Mouse (Mus musculus): ENCODE data around the gene Gm10053. TPM values are rescaled to one million over a fixed set of nuclear protein-coding genes. Genes with fewer than 3 reads are reported as not detected.
A peak's percentile ranks its signal among the peaks of the same experiment; 100 is the strongest.

Gene Gm10053
- 91.6 and 182 TPM in 2 replicates for total RNA-seq (2017)

DNA sequence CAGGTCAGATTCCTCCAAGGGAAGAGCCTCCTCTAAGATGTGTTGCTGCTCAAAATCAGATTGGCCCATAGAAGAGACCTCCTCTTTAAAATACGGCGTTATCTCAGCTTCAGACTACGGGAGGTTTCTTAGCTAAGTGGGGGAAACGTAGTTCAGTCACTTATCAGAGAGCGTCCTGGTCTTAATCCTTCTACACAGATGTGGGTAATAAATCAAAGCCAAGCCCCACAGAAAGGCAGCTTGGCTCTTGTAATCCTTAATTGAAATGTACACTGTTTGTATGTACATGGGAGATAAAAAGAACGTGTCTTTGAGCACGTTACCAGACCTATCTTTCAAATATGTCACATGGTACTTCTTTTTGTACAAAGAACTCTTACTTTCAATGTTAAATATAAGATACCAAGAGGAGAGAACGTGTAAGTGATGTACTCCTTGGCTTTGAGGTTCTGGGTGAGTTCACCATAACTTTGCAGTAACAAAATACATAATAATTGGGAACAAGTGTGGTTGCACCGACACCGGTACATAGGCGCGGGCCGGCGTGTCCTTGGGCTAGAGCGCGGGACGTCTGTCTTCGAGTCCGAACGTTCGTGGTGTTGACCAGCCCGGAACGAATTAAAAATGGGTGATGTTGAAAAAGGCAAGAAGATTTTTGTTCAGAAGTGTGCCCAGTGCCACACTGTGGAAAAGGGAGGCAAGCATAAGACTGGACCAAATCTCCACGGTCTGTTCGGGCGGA is at the start of gene Gm10053:
Gm10053 (plus strand) TSS at position 558 of the 742 bp plus-strand sequence.
- peak; percentile 87 for ATAC-seq (replicated peaks; ENCODE audit: low read depth, poor library complexity, severe bottlenecking)

GRCm38 (mm10) chr19:24842080-24842479 is 33.4 kb upstream of the Gm10053 start:
- no peak for ATAC-seq (replicated peaks; ENCODE audit: low read depth, poor library complexity, severe bottlenecking)

- no peak for ATAC-seq (replicated peaks; ENCODE audit: low read depth, poor library complexity, severe bottlenecking)
Measured at GRCm38 (mm10) chr19:24845007-24845546, 30.4 kb upstream of the Gm10053 start.

- no peak for ATAC-seq (replicated peaks; ENCODE audit: low read depth, poor library complexity, severe bottlenecking)
Measured at GRCm38 (mm10) chr19:24848345-24848744, 27.1 kb upstream of the Gm10053 start.

GRCm38 (mm10) chr19:24848844-24849243 is 26.6 kb upstream of the Gm10053 start:
- ATAC-seq (replicated peaks; ENCODE audit: low read depth, poor library complexity, severe bottlenecking), result no peak

DNA sequence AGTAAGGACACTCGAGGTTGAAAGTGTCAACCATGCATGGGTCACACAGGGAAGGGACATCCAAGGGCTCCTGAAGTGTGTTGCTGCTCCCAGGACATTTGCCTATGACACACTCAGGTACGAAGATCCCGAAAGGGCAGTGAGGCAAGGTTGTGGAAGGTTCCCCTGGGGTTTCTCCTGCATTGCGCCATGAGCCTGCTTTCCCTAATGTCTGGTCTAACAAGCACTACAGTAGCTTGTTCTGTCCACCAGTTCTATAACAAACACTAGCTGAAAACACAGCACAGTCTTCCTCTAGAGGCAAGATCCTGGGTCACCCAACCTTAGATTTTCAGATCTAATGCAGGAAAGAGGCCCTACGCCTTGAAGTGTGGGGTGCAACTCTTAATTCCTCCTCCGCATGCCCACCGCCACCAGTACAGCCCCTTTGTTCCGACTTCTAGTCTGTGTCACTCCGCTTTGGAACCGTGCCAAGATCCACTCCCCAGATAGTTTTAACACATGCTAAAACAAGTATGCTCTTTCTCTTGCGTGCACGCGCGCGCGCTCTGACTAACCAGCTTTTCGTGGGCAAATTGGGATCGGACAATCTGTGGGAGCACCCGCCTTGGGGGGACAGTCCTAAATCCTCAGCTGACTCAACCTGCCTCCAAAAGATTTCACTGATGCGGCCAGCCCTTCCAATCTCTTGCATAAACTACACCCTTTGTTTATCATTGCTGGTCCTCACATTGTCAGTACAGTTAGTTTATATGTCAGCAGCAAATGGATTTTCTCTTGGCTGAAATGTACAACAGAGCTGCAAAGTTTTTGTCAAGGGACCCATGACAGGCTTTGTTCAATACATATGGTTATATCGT is 23.8 kb upstream of the Gm10053 start:
- ATAC-seq (replicated peaks; ENCODE audit: low read depth, poor library complexity, severe bottlenecking), result no peak

DNA sequence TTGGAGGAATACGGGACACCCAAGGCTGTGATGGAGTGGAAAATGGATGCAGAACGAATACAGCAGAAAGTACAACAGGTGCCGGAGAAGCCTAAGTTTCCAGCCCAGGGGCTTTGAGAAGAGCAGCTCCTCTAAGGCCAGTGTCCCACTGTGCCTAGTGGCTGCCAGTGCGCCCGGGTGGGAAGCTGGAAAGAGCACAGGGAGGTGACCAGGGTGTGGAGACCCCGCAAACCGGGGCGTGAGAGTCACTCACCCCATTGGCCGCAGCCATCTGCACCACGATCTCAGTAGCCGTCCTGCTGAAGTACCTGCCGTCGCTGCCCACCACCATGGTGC is 14.2 kb upstream of the Gm10053 start:
- ATAC-seq (replicated peaks; ENCODE audit: low read depth, poor library complexity, severe bottlenecking), result no peak

GRCm38 (mm10) chr19:24861612-24862451 is 13.7 kb upstream of the Gm10053 start, which contains the start of gene Pgm5:
TSS of gene Pgm5 (minus strand) at chr19:24861855.
- 0 out of 2 replicates have a peak, but pooled peaks have one; percentile 25 for ATAC-seq (replicated peaks; ENCODE audit: low read depth, poor library complexity, severe bottlenecking)

- no peak for ATAC-seq (replicated peaks; ENCODE audit: low read depth, poor library complexity, severe bottlenecking)
Measured at GRCm38 (mm10) chr19:24865436-24865835, 10.1 kb upstream of the Gm10053 start.

- peak; percentile 69 for ATAC-seq (replicated peaks; ENCODE audit: low read depth, poor library complexity, severe bottlenecking)
Measured at GRCm38 (mm10) chr19:24871037-24871635, 4.3 kb upstream of the Gm10053 start.

- ATAC-seq (replicated peaks; ENCODE audit: low read depth, poor library complexity, severe bottlenecking), result no peak
Measured at GRCm38 (mm10) chr19:24873873-24874272, 1.6 kb upstream of the Gm10053 start.

DNA sequence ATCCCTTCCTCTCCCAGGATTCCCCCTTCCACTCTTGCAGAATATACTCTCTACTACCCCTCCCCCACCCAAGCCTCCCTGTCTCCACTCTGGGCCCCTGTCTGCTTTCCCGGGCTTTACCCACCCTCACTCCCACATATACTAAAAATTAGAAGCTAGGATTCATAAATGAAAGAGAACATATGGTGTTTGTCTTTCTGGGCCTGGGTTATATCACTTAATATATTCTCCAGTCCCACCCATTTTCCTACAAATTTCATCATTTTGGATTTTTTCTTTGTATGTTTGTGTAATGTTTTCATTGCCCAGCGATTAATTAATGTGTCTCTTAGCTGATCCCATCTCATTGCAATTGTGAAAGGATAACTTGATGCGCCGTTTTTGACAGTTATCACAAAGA is 5.8 kb downstream of the Gm10053 start:
- no peak for ATAC-seq (replicated peaks; ENCODE audit: low read depth, poor library complexity, severe bottlenecking)

GRCm38 (mm10) chr19:24885504-24885903 is 10.0 kb downstream of the Gm10053 start:
- peak; percentile 94 for ATAC-seq (replicated peaks; ENCODE audit: low read depth, poor library complexity, severe bottlenecking)

DNA sequence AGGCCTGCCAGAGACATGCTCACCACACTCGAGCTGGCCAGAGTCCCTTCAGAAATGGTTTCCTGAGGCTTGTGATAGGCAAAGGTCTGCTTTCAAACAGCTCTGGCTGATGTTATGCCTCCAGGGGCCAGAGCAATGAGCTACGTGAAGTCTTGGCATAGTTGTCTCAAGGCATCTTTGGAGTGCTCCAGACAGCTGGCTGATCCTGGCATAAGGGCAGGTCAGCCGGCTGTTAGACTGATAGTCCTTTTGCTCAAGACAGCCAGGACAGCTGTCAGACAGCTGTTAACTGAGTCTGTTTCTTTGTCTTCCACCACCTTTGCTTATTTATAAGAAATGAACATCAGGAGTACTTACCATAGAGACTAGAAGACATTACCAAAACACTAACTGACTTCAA is 11.4 kb downstream of the Gm10053 start:
- ATAC-seq (replicated peaks; ENCODE audit: low read depth, poor library complexity, severe bottlenecking), result no peak

GRCm38 (mm10) chr19:24896536-24896935 is 21.1 kb downstream of the Gm10053 start:
- ATAC-seq (replicated peaks; ENCODE audit: low read depth, poor library complexity, severe bottlenecking), result no peak

DNA sequence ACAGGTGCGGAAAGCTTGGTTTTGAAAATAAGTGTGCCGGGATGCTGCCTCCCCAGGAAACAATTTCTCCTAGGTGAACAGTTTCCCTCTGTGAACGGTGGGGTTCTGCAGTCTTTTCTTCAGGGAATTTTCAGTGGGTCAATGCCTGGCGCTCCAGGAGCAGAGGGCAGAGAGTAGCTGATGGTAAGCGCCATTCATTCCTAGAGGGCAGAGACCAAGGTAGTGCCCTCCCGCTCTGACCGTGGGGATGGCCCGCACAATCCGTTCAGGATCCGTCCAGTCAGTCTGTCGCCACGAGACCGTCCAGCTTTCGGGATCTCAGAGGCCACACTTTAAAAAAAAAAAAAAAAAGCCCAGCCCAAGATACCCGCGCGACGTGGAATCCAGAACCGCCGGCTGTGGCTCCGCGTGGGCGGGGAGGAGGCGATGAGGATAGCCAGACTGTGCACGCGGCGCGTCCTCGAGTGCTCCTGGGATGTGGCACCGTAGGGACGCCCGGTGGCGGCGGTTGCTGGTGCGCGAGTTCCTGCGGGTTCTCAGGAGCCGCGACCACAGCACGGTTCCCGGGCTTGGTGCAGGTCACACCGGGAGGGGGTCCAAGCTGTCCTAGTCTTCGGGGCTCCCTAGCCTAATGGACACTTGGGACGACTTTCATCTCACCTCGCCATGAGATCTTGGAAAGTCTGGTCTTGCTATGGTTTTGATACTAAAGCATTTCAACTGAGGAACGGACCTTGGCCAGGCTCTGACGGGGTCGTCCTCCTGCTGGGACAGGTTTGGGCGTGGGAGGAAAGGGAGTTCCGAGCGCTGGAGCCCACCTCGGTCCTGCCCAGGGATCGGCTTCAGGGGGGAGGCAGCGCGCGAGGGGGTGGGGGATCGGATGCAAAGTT is 21.8 kb downstream of the Gm10053 start:
- 0 out of 2 replicates have a peak, but pooled peaks have one; percentile 13 for ATAC-seq (replicated peaks; ENCODE audit: low read depth, poor library complexity, severe bottlenecking)

DNA sequence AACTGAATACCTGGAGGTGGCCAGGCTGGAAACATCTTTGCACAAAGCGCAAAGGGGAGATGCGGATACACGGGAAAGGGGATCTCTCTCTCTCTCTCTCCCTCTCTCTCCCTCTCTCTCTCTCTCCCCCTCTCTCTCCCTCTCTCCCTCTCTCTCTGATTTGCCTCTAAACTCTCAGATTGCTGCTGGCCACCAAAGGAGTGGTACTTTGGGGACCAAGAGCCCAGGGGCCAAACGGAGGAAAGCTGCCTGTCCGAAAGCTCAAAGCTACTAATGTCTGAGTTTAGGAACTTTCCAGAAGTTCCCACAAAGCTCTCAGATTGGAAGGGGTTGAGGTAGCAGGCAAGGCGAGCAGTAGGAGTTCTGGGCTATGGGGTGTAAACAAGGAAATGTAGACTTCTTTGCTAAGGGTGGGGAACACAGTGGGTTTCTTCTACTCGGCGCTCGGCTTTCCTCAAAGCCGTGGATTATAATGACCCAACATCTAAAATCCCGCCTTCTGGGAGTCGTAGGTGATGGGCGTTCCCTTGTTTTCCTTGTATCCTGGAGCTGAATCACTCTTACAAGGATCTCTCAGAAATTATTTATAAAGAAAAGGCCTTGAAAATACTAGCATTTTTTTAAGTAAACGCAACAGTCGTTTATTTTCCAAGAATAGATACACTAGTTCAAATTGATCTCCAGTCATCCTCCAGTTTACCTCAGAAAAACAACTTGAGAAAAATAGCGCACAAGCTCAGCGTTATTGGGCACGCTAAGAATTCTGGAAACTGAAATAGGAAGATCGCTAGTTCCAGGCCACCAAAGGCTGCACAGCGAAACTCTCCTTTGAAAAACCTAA is 22.6 kb downstream of the Gm10053 start:
- ATAC-seq (replicated peaks; ENCODE audit: low read depth, poor library complexity, severe bottlenecking), result no peak
